Mouse (Mus musculus) megakaryocyte, embryonic 14.5 days (primary cell): ENCODE results near the gene Plcl1. TPM values are rescaled to one million over a fixed set of nuclear protein-coding genes. Genes with fewer than 3 reads are reported as not detected.

ENCODE experiments used
- H3K27me3 ChIP-seq: replicated peaks from 2 replicates; pipeline ENCODE3; 2012; ENCODE audit warnings: inconsistent platforms
- H3K36me3 ChIP-seq: replicated peaks from 2 replicates; pipeline ENCODE3; 2012; ENCODE audit warnings: low read length, inconsistent platforms, mixed read lengths
- H3K4me1 ChIP-seq: 2 replicates; pipeline ENCODE4 v1.6.1; 2012; ENCODE audit warnings: inconsistent platforms
- H3K4me3 ChIP-seq: replicated peaks from 2 replicates; pipeline ENCODE3; 2012; ENCODE audit warnings: moderate library complexity, mild to moderate bottlenecking, inconsistent platforms
- H3K9me3 ChIP-seq: 2 replicates; pipeline ENCODE4 v1.6.1; 2012; ENCODE audit warnings: inconsistent platforms
- FLI1 ChIP-seq: IDR thresholded peaks from 2 replicates; pipeline ENCODE4 v1.6.1; 2012; ENCODE audit warnings: low read length, inconsistent platforms, mixed read lengths
- GATA1 ChIP-seq: IDR thresholded peaks from 3 replicates; pipeline ENCODE4 v1.6.1; 2012; ENCODE audit warnings: mixed read lengths, low read length, inconsistent platforms, borderline replicate concordance
- polyA plus RNA-seq: library from polyadenylated mRNA; stranded (reverse); fragments of >175 nt; gene quantifications from 2 replicates; pipeline ENCODE4 v1.2.3, GENCODE M21; 2012; ENCODE audit warnings: low replicate concordance; ENCODE audit not compliant: insufficient read depth

Plcl1 gene
- polyA plus RNA-seq, 1 experiment, result 0.04 TPM

DNA sequence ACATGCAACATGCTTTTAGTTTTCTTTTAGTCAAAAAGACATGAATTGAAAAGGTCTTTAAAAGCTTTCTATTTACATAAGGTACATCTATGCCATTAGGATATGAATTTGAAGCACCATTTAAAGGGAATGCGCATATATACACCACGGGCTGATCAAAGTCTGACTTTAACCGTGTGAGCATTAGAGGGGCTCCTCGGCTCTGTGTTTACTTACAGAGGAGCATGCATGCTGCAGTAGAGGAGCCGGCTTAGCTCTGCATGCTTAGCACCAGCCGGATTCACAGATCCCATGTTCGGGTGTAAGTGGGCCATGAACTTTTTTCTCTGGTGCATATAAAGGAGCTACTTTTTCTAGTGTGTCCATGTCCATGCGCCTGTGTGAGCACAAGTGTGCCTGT lies 31.4 kb downstream of the Plcl1 start:
- H3K27me3 ChIP-seq, result no peaks in the 10 kb centered on the region
- 0 out of 2 replicates have a peak, but pooled peaks cover 3% of the 10 kb centered on the region for H3K4me1 ChIP-seq
- TF ChIP-seq FLI1 (no peak), GATA1 (no peak)
- no peaks in the 10 kb centered on the region for H3K36me3 ChIP-seq
- no peaks in the 10 kb centered on the region for H3K9me3 ChIP-seq
- H3K4me3 ChIP-seq, result peak overlapping the region; percentile 30

DNA sequence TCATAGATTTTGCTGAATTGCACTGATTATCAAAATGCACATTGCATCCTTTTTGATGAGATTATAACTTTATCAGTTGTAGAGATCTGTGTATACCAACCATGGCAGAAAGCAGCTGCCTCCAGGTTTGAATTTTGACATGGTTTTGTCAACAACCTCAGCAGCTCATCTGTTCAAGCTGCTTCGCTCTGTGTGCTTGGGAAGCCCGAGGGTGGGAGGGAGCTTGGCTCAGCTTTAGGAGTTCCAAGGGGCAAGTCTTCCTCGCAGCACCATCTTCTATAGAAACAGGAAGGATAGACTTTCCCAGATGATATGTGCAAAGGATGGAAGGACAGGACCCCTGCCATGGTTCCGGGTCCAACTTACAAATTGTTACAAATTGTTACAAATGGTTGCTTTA lies 32.9 kb downstream of the Plcl1 start:
- no peaks in the 10 kb centered on the region for H3K27me3 ChIP-seq
- TF ChIP-seq FLI1 (no peak), GATA1 (no peak)
- H3K9me3 ChIP-seq, result no peaks in the 10 kb centered on the region
- 0 out of 2 replicates have a peak, but pooled peaks cover 3% of the 10 kb centered on the region for H3K4me1 ChIP-seq
- no peak overlapping the region for H3K4me3 ChIP-seq
- no peaks in the 10 kb centered on the region for H3K36me3 ChIP-seq

DNA sequence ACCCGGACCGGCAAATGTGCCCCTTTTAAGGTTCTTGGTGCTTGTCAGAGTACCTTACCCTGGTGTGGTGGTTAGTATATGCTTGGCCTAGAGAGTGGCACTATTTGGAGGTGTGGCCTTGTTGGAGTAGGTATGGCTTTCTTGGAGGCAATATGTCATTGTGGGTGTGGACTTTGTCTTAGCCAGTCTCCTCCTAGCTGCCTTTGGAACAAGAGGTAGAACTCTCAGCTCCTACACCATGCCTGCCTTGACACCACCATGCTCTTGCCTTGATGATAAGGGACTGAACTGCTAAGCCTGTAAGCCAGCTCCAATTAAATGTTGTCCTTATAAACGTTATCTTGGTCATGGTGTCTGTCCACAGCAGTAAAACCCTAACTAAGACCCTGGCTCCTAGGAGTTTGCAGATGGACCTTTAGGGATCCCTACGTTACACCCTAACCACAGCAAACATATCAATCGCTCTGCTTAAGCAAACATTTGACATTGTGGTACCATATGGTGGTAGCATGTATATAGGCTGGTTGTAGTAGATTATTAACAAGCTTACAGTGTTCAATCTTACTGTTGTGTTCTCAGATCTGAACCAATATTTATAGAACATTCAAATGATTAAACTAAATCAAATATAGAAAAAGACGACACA lies 39.4 kb downstream of the Plcl1 start:
- TF ChIP-seq GATA1 (no peak), FLI1 (no peak)
- no peak overlapping the region for H3K4me3 ChIP-seq
- no peaks in the 10 kb centered on the region for H3K9me3 ChIP-seq
- no peaks in the 10 kb centered on the region for H3K4me1 ChIP-seq
- no peaks in the 10 kb centered on the region for H3K27me3 ChIP-seq
- no peaks in the 10 kb centered on the region for H3K36me3 ChIP-seq

DNA sequence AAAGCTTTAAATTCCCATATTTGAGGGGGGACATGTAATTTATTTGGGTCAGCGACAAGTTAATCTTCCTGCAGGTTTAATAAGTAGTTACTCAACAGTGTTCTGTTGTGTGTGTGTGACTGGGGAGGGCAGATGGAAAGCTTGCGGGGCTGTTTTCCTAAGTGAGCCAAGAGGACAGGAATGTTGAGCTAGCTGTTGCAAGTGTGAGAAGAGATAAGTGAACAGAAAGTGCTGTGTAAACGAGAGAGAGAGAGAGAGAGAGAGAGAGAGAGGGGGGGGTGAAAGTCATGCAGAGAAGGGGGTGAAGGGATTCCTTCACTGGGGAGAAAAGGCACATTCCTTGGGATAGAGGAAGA lies 39.9 kb downstream of the Plcl1 start:
- no peak for TF ChIP-seq GATA1
- TF ChIP-seq FLI1, result no peak
- H3K9me3 ChIP-seq, result no peaks in the 10 kb centered on the region
- no peaks in the 10 kb centered on the region for H3K4me1 ChIP-seq
- H3K4me3 ChIP-seq, result no peak overlapping the region
- no peaks in the 10 kb centered on the region for H3K36me3 ChIP-seq
- H3K27me3 ChIP-seq, result no peaks in the 10 kb centered on the region

DNA sequence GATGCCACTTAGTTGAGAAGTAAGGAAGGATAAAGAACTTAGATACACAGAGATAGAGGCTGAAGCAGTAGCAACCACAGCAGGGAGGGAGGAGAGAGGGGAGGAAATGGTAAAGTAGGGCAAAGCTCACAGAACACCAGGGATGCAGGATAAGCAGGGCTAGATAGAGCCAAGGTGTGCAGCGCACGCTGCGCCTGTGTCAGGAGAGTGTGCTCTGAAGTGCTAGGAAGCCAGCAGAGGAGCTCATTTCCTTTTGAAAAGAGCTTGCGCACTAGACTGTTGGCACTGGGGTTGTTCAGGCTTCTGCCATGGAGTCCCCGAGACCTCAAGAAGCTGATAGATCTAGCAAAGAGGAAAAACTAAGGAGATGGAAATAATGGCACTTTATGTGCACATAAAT lies 40.6 kb downstream of the Plcl1 start:
- no peak for TF ChIP-seq FLI1
- no peak for TF ChIP-seq GATA1
- Histone ChIP-seq H3K4me1 (no peaks in the 10 kb centered on the region), H3K9me3 (no peaks in the 10 kb centered on the region), H3K4me3 (no peak overlapping the region), H3K27me3 (no peaks in the 10 kb centered on the region), H3K36me3 (no peaks in the 10 kb centered on the region)

DNA sequence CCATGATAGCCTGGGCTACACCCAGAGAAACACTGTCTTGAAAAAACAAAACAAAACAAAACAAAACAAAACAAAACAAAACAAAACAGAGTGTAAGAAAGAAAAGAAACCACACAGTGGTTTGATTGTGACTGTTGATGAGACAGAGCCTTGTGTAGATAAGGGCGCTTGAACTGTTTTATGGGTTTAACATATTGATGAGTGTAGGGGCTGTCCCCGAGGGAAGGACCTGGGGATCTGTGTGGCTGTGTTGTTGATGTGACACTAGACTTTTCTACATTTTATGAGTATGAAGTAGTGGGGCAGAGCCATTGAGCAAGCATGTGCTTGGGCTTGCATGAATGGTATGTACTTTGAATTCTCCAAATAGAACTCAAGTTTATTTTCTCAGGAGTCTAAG lies 41.2 kb downstream of the Plcl1 start:
- no peak for TF ChIP-seq GATA1
- no peak for TF ChIP-seq FLI1
- Histone ChIP-seq H3K4me1 (no peaks in the 10 kb centered on the region), H3K27me3 (no peaks in the 10 kb centered on the region), H3K36me3 (no peaks in the 10 kb centered on the region), H3K4me3 (no peak overlapping the region), H3K9me3 (no peaks in the 10 kb centered on the region)

DNA sequence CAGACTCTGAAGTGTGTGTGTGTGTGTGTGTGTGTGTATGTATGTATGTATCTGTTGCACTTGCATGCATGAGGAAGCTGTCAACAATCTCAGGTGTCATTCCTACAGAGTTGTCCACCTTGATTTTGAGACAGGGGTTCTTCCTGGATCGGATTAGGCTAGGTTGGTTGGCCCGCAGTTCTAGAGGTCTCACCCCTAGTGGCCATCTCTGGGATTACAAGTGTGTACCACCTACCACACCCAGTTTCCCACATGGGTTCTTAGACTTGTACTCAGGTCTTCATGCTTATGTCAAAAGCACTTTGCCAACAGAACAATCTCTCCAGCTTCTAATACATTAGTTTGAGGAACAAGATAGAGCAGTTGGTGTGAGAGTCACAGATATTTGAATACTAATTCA lies 41.9 kb downstream of the Plcl1 start:
- TF ChIP-seq GATA1 (no peak), FLI1 (no peak)
- Histone ChIP-seq H3K36me3 (no peaks in the 10 kb centered on the region), H3K4me1 (no peaks in the 10 kb centered on the region), H3K9me3 (no peaks in the 10 kb centered on the region), H3K27me3 (no peaks in the 10 kb centered on the region), H3K4me3 (no peak overlapping the region)

DNA sequence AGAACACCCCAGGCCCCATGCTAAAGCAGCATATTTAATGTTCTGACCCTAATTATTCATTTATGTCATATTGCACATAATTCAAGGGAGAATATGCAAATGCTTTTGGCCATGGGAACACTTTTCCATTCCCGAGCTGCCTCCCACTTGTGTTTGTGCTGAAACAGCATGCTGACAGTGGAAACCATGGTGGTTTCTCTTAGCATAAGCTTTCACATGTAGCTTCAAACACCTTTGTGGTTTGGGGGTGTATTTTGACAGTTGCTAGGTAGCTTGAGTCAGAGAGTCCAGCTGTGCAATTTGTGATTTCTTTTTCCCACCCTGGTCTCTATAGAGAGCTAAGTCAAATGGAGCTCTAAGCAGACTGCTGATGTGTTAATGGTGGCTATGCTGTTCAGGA lies 42.4 kb downstream of the Plcl1 start:
- Histone ChIP-seq H3K9me3 (no peaks in the 10 kb centered on the region), H3K27me3 (no peaks in the 10 kb centered on the region), H3K36me3 (no peaks in the 10 kb centered on the region), H3K4me1 (no peaks in the 10 kb centered on the region), H3K4me3 (no peak overlapping the region)
- TF ChIP-seq GATA1 (no peak), FLI1 (no peak)

DNA sequence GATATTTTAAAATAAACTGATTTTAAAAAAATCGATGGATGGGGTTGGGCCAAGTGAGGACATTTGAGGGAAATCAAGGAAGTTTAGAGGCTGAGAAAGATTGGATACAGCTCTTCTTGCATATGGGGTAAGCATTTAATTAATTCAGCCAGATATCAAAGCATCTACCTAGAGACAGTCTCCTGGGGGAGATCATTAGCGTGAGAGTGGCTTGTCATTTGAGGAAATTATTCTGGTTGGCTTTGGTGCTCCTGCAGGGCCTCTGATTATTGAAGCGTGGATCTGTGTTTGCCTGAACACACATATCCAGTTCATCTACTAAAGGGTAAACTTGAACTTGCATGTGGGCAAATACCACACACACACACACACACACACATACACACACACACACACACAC lies 44.1 kb downstream of the Plcl1 start:
- Histone ChIP-seq H3K36me3 (no peaks in the 10 kb centered on the region), H3K4me1 (no peaks in the 10 kb centered on the region), H3K4me3 (no peak overlapping the region), H3K9me3 (no peaks in the 10 kb centered on the region), H3K27me3 (no peaks in the 10 kb centered on the region)
- TF ChIP-seq FLI1 (no peak), GATA1 (no peak)

DNA sequence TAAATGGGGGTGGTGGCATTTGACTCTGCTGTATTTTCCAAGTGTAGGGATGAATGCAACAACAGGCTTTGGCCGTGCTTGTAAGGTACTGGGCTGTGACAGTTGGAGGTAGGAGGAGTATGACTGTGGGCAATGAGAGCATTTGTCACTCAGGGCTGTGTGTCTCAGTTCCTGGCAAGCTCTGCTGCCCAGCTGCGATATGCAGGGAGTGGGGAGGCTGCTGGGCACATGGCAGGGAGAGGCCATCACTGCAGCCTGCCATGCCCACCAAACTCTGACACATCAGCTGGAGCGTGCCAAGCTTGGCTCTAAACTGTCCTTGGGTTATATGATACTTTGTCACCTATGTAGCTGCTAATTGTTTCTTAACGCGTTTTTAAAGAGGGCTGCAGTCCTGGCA lies 48.4 kb downstream of the Plcl1 start:
- Histone ChIP-seq H3K4me1 (no peaks in the 10 kb centered on the region), H3K9me3 (0 out of 2 replicates have a peak, but pooled peaks cover 3% of the 10 kb centered on the region), H3K4me3 (no peak overlapping the region), H3K36me3 (no peaks in the 10 kb centered on the region), H3K27me3 (no peaks in the 10 kb centered on the region)
- TF ChIP-seq FLI1, result no peak
- no peak for TF ChIP-seq GATA1

DNA sequence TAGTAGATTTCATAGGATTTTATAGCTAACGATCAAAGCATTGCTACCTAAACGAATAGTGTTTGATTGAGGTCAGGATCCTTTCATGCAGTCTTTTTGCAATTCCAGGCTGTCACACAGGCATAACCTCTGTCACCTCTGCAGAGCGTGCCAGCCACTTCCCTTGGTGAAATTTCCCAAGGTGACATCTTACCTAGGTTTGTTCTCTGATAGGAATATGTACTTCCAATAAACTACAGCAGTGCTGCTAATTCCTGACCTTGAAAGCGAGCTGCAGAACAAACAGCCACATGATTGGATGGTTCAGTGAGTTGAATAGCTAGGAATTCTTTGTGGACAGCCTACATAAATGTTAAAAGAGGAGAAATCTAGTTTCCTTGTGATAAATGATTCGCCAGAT lies 56.6 kb downstream of the Plcl1 start:
- Histone ChIP-seq H3K36me3 (no peaks in the 10 kb centered on the region), H3K9me3 (no peaks in the 10 kb centered on the region), H3K4me1 (no peaks in the 10 kb centered on the region), H3K27me3 (no peaks in the 10 kb centered on the region), H3K4me3 (no peak overlapping the region)
- TF ChIP-seq GATA1, result no peak
- no peak for TF ChIP-seq FLI1

DNA sequence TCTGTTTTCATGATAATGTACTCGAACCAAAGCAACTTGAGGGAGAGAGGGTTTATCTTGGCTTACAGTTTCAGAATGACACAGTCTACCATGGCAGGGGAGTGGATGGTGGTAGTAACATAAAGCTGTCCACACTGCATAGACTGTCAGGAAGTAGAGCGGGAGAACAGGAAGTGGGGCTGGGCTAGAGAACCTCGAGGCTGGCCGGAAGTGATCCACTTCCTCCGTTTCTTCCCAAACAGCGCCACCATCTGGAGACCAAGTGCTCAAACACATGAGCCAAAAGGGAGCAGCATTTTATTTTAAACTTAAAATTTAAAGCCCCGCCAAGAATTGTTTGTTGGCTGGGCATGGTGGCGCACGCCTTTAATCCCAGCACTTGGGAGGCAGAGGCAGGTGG lies 68.0 kb downstream of the Plcl1 start:
- no peak overlapping the region for H3K4me3 ChIP-seq
- no peaks in the 10 kb centered on the region for H3K27me3 ChIP-seq
- peaks cover 4% of the 10 kb centered on the region; the same call in 1 of the 2 replicates for H3K9me3 ChIP-seq
- no peaks in the 10 kb centered on the region for H3K4me1 ChIP-seq
- no peaks in the 10 kb centered on the region for H3K36me3 ChIP-seq
- TF ChIP-seq FLI1 (no peak), GATA1 (no peak)
